26 mouse cellular contexts compared by ENCODE assay signal in genomic region chr16:71705846-71706245, GRCm38 (mm10).
DNase-seq lines count a peak whose midpoint lies in the region; ATAC-seq and TF ChIP-seq lines count a peak whose summit lies in the region.
"Had no signal": no experiment of that assay in that cellular context is flagged by ENCODE, and none has a peak within 500 bp of the region (broad histone marks: within the 10 kb centered on the region; RNA-seq: fewer than 3 reads in every experiment).

No protein-coding gene starts in this region.

- no peaks in the 10 kb centered on the region for H3K36me3 ChIP-seq in forebrain, embryonic 14.5 days (ENCODE audit: control insufficient read depth, insufficient read depth, low read length)
- no peaks in the 10 kb centered on the region for H3K36me3 ChIP-seq in forebrain, postnatal 0 days (ENCODE audit: insufficient read depth)
- no peaks in the 10 kb centered on the region for H3K36me3 ChIP-seq in midbrain, postnatal 0 days (ENCODE audit: insufficient read depth, low read length)
- no peaks in the 10 kb centered on the region for H3K36me3 ChIP-seq in midbrain, embryonic 11.5 days (ENCODE audit: control insufficient read depth, insufficient read depth, low read length)
- H3K36me3 ChIP-seq: embryonic facial prominence, embryonic 10.5 days; embryonic facial prominence, embryonic 13.5 days; forebrain, embryonic 12.5 days; heart, embryonic 12.5 days; heart, embryonic 15.5 days; hindbrain, embryonic 10.5 days; hindbrain, embryonic 13.5 days had no signal

- no peak for TF ChIP-seq CTCF in forebrain, postnatal 0 days (IDR thresholded peaks at IDR 0.05; ENCODE audit: low read depth)
- no peak for TF ChIP-seq CTCF in midbrain, postnatal 0 days (IDR thresholded peaks at IDR 0.05)

- H3K27me3 ChIP-seq in forebrain, embryonic 14.5 days (replicated peaks; ENCODE audit: control insufficient read depth, insufficient read depth, low read length): no peaks in the 10 kb centered on the region
- H3K27me3 ChIP-seq in forebrain, postnatal 0 days (ENCODE audit: insufficient read depth, low read length): no peaks in the 10 kb centered on the region
- H3K27me3 ChIP-seq in midbrain, postnatal 0 days (ENCODE audit: insufficient read depth, low read length): no peaks in the 10 kb centered on the region
- H3K27me3 ChIP-seq in midbrain, embryonic 11.5 days (ENCODE audit: control insufficient read depth, insufficient read depth, low read length): no peaks in the 10 kb centered on the region
- H3K27me3 ChIP-seq: embryonic facial prominence, embryonic 13.5 days; forebrain, embryonic 12.5 days; heart, embryonic 12.5 days; heart, embryonic 15.5 days; hindbrain, embryonic 13.5 days had no signal

- no peaks in the 10 kb centered on the region for H3K9me3 ChIP-seq in forebrain, embryonic 14.5 days (replicated peaks; ENCODE audit: control insufficient read depth, low read length)
- no peaks in the 10 kb centered on the region for H3K9me3 ChIP-seq in forebrain, postnatal 0 days (ENCODE audit: low read length)
- H3K9me3 ChIP-seq in midbrain, postnatal 0 days (ENCODE audit: low read length): no peaks in the 10 kb centered on the region
- H3K9me3 ChIP-seq in midbrain, embryonic 11.5 days (ENCODE audit: control insufficient read depth, low read length): no peaks in the 10 kb centered on the region
- H3K9me3 ChIP-seq: embryonic facial prominence, embryonic 10.5 days; embryonic facial prominence, embryonic 13.5 days; forebrain, embryonic 12.5 days; heart, embryonic 12.5 days; heart, embryonic 15.5 days; hindbrain, embryonic 10.5 days; hindbrain, embryonic 13.5 days had no signal

- no peaks in the 10 kb centered on the region for H3K4me1 ChIP-seq in forebrain, embryonic 14.5 days (ENCODE audit: control insufficient read depth, insufficient read depth, low read length)
- no peaks in the 10 kb centered on the region for H3K4me1 ChIP-seq in forebrain, postnatal 0 days (ENCODE audit: insufficient read depth)
- no peaks in the 10 kb centered on the region for H3K4me1 ChIP-seq in midbrain, postnatal 0 days (ENCODE audit: insufficient read depth, low read length)
- no peaks in the 10 kb centered on the region for H3K4me1 ChIP-seq in midbrain, embryonic 11.5 days (ENCODE audit: control insufficient read depth, insufficient read depth, low read length)
- H3K4me1 ChIP-seq: embryonic facial prominence, embryonic 10.5 days; embryonic facial prominence, embryonic 13.5 days; forebrain, embryonic 12.5 days; heart, embryonic 12.5 days; heart, embryonic 15.5 days; hindbrain, embryonic 10.5 days; hindbrain, embryonic 13.5 days had no signal

- DNase-seq in cerebellum, adult 9-10 months: peak; percentile 13
- no peak for DNase-seq in cerebellum, postnatal 36 days
- DNase-seq in forebrain, embryonic 14.5 days (ENCODE audit: low spot score): peak; percentile 32
- DNase-seq in forebrain, postnatal 0 days: no peak
- peak; percentile 22 for DNase-seq in midbrain, postnatal 0 days (ENCODE audit: low spot score)
- no peak for DNase-seq in midbrain, embryonic 11.5 days (ENCODE audit: low spot score, missing footprints)
- DNase-seq: adrenal gland, postnatal 10 days; adrenal gland, postnatal 36 days; cerebellum, adult 11-12 months; cerebellum, adult 8-10 months; embryo, embryonic 11 days; gastrocnemius, postnatal 25 days; heart, adult 18-20 months; heart, postnatal 10 days; heart, postnatal 36 days; kidney, adult 2 months had no signal

- H3K4me3 ChIP-seq in forebrain, embryonic 14.5 days (ENCODE audit: low read depth, low read length): no peak overlapping the region
- no peak overlapping the region for H3K4me3 ChIP-seq in forebrain, postnatal 0 days (ENCODE audit: low read depth, low read length)
- no peak overlapping the region for H3K4me3 ChIP-seq in midbrain, postnatal 0 days (ENCODE audit: low read depth, low read length)
- H3K4me3 ChIP-seq in midbrain, embryonic 11.5 days (ENCODE audit: low read depth, low read length): no peak overlapping the region
- H3K4me3 ChIP-seq: embryonic facial prominence, embryonic 10.5 days; embryonic facial prominence, embryonic 13.5 days; erythroblast, embryonic 14.5 days; forebrain, embryonic 12.5 days; heart, embryonic 12.5 days; heart, embryonic 15.5 days; hindbrain, embryonic 10.5 days; hindbrain, embryonic 13.5 days had no signal

- H3K4me2 ChIP-seq in forebrain, embryonic 14.5 days (ENCODE audit: low read length): no peak overlapping the region
- H3K4me2 ChIP-seq in forebrain, postnatal 0 days (ENCODE audit: low read depth): no peak overlapping the region
- no peak overlapping the region for H3K4me2 ChIP-seq in midbrain, postnatal 0 days (ENCODE audit: low read depth, low read length, poor library complexity, severe bottlenecking)
- H3K4me2 ChIP-seq in midbrain, embryonic 11.5 days: no peak overlapping the region
- H3K4me2 ChIP-seq: embryonic facial prominence, embryonic 13.5 days; forebrain, embryonic 12.5 days; heart, embryonic 12.5 days; heart, embryonic 15.5 days; hindbrain, embryonic 13.5 days had no signal

- no peak for ATAC-seq in forebrain, embryonic 14.5 days
- no peak for ATAC-seq in forebrain, postnatal 0 days
- no peak for ATAC-seq in midbrain, postnatal 0 days (ENCODE audit: low FRiP score)
- no peak for ATAC-seq in midbrain, embryonic 11.5 days (ENCODE audit: low FRiP score)
- ATAC-seq: forebrain, embryonic 16.5 days; intestine, postnatal 0 days had no signal

- no peak overlapping the region for H3K9ac ChIP-seq in forebrain, embryonic 14.5 days (ENCODE audit: low read length)
- H3K9ac ChIP-seq in forebrain, postnatal 0 days: no peak overlapping the region
- H3K9ac ChIP-seq in midbrain, postnatal 0 days (replicated peaks; ENCODE audit: low read length, poor library complexity, severe bottlenecking): no peak overlapping the region
- no peak overlapping the region for H3K9ac ChIP-seq in midbrain, embryonic 11.5 days (ENCODE audit: low read length)
- H3K9ac ChIP-seq: embryonic facial prominence, embryonic 13.5 days; forebrain, embryonic 12.5 days; heart, embryonic 12.5 days; heart, embryonic 15.5 days; hindbrain, embryonic 13.5 days had no signal

- no peak overlapping the region for H3K27ac ChIP-seq in forebrain, embryonic 14.5 days (ENCODE audit: low read depth, low read length)
- no peak overlapping the region for H3K27ac ChIP-seq in forebrain, postnatal 0 days (ENCODE audit: low read depth, low read length)
- H3K27ac ChIP-seq in midbrain, postnatal 0 days (ENCODE audit: low read depth, low read length): no peak overlapping the region
- H3K27ac ChIP-seq in midbrain, embryonic 11.5 days (ENCODE audit: low read depth, low read length): no peak overlapping the region
- H3K27ac ChIP-seq: embryonic facial prominence, embryonic 10.5 days; embryonic facial prominence, embryonic 13.5 days; forebrain, embryonic 12.5 days; heart, embryonic 15.5 days; hindbrain, embryonic 10.5 days; hindbrain, embryonic 13.5 days had no signal

Comparison
In these comparisons a context has a peak if more than half of its experiments do, and no peak if none do; other contexts are left out.
1. DNase-seq: peak in cerebellum, adult 9-10 months (single experiment), forebrain, embryonic 14.5 days (single experiment) and midbrain, postnatal 0 days (single experiment); none in cerebellum, postnatal 36 days (0 of 2), forebrain, postnatal 0 days (single experiment) and midbrain, embryonic 11.5 days (single experiment).